Mouse (Mus musculus) adrenal gland, postnatal 4 days (tissue): Measurements from ENCODE around the gene Gm867. TPM values are rescaled to one million over a fixed set of nuclear protein-coding genes. Genes with fewer than 3 reads are reported as not detected.
A peak's percentile ranks its signal among the peaks of the same experiment; 100 is the strongest.

ENCODE experiments used
- DNase-seq, 2 experiments: peaks; one replicate each; pipeline ENCODE4 v3.0.0; 2021 to 2022; ENCODE audit warnings: low spot score in 2 of 2, mixed read lengths in 2 of 2
- total RNA-seq, 2 experiments: library from RNA; stranded (reverse); gene quantifications; 2 replicates each; pipeline ENCODE4 v1.2.3; 2021

Gene Gm867
- total RNA-seq, 2 experiments from 2014 or later, result 0.90 to 1.8 TPM

DNA sequence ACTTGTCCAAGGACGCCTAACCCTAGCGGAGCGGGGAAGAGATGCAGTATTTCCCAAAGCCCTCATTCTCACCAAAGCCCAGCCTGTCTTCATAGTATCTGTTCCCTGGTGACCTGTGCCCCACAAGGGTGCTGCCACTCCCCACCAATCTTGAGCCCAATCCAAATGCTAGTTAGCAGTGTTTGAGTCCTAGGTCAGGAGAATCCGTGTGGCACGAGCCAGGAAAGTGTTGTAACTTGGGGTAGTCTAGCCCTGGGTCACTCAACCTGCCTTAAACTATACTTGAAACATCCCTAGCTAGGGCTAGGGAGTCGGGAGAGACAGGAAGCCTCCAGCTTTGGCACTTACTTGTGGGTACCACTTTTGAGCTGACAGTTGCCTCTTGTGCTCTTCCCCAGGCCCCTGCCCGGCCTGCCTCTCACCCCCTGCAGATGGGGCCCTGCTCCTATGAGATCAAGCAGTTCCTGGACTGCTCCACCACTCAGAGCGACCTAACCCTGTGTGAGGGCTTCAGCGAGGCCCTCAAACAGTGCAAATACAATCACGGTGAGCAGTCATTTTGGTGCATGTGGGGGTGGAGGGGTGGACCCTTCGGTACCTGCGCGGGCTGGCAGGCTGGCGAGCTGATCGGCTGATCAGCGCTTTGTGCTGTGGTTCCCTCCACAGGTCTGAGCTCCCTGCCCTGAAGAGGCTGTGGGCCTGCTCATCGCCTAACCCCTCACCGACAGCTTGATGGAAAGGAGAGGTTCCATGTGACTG lies 3.4 kb downstream of the Gm867 start:
- DNase-seq, result no peak

DNA sequence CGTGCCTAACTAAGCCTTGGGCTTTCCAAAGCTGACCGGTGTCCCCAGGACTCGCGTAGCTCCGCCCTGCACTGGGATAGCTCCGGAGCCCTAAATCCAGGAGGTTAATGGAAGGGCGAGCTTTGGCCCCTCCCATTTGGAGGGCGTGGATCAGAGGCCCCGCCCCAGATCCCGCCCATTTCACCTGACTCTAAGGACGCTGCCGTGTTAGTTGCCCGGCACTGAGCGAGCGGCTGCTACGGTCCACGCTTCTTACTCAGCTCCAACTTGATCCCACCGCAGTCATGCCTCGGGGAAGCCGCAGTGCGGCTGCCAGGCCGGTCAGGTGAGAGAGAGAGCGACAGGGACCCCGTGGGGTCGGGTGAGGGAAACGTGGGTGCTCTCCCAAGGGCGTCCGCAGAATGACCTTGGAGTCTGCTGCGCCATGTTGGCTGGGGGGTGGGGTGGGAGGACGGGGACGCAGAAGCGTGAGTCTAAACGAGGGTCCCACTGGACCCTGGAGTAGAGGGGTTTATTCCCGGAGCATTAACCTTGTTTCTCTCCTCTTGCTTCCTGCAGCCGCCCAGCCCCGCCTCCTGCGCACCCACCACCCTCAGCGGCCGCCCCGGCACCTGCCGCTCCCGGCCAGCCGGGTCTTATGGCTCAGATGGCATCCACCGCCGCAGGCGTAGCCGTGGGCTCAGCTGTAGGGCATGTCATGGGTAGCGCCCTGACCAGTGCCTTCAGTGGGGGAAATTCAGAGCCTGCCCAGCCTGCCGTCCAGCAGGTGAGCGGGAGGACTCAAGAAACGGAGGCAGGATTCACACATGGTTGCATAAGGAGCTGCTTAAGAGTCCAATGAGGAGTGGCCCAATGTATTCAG lies 4.6 kb downstream of the Gm867 start, which contains the start of gene Mmp11:
Gene Mmp11, minus strand, starts transcription at position 817 of the 862 bp plus-strand sequence.
- DNase-seq, result peak; percentile 33 to 64

DNA sequence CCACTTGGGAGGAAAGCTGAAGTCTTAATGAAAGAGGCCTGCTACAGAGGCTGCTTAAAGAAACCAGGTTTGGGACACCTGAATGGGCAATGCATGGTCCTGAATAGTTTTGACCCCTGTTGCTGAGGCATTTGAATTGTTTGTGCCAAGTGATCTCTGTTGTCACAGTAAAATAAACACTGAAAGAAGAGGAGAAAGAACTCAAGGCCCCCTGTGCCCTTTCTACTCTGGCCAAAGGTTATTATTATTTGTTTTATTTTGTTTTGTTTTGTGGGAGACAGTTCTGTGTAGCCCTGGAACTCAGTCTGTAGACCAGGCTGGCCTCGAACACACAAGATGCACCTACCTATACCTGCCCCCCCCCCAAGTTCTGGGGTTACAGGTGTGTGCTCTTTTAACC lies 5.5 kb downstream of the Gm867 start:
- DNase-seq, result no peak

DNA sequence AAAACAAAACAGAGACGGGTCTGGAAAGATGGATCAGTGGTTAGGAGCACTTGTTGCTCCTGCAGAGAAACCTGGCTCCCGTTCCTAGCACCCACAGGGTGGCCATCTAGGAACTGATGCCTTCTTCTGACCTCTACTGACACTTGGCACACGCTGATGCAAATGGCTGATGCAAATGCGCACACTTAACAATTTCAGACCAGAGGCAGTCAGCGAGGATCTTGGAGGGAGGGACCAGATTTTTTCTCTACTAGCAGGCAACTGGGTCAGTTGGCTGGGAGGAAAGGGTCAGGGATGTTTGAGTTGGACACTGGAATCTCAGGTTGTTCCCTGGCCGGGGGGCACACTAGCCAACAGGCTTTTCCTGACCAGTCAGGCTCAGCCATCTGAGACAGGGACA lies 7.6 kb downstream of the Gm867 start, which contains the start of gene Chchd10:
Gene Chchd10, plus strand, starts transcription at position 240 of the 400 bp plus-strand sequence.
- no peak for DNase-seq

DNA sequence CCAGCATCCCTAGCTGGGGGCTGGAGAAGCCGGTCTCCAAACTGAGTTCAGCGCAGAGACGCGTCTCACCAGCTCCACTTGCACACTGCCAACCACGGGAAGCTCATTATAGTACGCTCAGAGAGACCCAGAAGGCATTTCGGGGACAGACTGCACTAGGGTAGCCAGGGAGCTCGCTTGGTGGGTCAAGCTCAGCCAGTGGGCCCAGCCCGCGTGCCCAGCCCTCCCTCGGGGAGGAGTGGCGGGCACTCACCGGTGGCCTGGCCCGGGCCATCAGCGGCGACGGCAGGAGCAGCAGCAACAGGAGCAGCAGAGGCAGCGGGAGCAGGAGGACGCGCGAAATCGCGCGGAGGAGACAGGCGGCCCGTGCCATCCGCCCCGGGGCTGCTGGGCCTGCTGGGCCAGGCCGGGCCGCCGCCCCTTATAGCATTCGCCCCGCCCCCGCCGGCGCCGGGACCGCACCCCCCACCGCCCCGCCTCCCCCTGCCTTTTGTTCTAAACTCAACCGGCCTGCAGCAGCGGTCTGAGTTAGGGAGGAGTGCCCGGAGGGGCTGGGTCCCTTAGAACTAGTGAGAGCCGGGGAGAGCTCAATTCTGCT lies 8.3 kb downstream of the Gm867 start:
- peak in 1 of 2 experiments; percentile 28 for DNase-seq

DNA sequence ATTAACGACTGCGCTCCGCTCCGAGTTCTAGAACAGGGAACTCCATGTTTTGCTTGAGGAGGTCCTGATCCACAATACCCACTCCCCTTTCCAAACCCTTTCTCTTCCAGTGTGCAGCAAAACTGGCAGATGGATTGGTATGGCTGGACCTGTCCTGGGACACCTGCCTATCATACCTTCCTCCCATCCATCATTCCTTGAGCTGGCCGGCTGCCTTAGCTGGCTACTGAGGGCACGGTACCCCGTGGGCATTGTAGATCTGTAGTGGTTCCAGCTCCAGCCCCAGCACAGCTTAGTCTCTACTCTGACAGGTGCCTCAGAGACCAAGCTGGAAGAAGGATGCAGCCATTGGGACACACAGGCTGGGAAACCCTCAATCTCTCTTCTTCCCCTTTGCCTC lies 9.2 kb downstream of the Gm867 start:
- no peak for DNase-seq

DNA sequence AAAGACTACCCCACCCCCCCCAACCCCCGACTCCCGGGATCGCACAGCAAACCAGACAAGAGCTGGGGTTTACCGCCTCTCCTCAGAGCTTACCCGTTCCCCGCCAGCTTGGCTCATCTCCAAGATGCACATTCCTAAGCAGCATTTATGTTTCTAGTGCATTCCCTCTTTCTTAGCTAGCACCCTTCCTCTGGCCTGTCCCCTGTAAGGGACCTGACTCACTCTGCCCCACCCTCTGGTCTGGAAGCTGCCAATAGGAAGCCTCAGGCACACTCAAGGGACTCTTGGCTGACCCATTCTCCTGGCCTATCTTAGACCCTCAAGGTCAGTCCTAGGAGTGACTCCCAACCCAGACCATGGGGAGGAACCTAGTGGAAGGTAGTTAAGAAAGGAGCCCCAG lies 10.2 kb downstream of the Gm867 start:
- DNase-seq, result no peak

DNA sequence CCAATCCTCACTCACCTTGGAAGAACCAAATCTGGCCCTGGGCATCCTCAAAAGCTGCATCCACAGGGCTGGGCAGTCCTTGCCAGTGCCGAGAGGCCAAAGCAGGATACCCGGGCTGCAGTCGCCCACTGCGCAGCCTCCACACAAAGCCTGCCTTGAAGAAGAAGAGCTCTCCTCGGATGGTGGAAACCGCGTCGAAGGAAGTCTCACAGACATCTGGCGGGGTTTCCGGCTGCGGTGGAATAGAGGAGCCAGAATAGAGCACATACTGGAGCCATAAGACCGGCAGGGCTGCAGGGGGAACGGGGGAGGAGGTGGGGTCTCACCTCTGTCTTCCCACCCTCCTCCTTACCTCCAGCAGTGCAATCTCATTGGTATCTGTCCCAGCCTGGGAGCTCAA lies 14.1 kb downstream of the Gm867 start:
- DNase-seq, result no peak

DNA sequence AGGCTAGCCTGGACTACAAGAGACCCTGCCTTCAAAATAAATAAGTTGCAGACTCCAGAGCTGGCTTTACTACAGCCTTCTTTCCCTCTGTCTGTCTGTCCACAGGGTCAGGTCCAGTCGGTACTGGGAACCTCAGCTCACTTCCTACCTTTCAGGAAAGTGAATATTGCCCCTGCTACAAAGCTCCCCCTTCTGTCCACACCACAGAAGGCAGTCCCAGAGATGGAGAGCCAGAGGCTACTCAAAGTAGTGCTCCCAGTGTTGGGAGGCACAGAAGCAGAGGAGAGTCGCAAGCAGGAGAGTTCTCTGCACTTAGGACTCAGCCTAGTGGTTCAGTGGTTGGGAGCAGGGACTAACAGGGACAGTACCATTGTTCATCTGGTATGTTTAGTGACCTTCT lies 16.1 kb downstream of the Gm867 start:
- DNase-seq, result no peak

DNA sequence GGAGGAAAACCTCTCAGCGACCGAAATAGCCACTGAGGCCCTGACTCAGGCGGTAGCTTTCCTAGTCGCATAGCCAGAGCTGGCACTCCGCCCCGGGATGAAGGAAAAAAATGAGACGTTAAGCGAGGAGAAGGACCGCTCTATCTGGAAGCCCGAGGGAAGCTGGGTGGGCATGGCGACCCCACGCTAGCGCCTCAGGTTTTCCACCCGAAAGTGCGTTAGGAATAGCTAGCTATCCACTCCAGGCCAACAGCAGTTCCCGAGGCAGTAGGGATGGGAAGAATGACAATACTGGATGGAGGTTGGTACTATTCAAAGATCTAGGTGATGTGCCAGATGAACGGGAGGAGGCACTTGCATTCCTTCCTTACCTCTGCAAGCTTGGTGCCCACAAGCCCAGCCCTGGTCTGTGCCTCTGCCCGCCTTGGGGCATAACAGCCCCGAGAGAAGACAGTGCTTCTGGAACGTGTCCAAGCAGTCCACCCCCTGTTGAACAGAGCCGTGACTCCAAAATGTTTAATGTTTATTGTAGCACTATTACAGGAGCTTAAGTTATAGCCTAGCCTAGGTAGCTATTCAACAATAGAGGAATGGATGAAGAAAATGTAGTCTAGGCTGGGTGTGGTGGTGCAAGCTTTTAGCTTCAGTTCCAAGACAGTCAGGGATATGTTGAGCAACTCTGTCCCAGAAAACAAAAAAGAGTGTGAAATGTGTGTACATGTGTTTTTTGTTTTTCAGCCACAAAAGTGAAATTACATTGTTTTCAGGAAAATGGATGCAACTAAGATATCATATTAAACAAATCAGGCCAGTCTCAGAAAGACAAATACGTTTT lies 18.5 kb downstream of the Gm867 start:
- no peak for DNase-seq

DNA sequence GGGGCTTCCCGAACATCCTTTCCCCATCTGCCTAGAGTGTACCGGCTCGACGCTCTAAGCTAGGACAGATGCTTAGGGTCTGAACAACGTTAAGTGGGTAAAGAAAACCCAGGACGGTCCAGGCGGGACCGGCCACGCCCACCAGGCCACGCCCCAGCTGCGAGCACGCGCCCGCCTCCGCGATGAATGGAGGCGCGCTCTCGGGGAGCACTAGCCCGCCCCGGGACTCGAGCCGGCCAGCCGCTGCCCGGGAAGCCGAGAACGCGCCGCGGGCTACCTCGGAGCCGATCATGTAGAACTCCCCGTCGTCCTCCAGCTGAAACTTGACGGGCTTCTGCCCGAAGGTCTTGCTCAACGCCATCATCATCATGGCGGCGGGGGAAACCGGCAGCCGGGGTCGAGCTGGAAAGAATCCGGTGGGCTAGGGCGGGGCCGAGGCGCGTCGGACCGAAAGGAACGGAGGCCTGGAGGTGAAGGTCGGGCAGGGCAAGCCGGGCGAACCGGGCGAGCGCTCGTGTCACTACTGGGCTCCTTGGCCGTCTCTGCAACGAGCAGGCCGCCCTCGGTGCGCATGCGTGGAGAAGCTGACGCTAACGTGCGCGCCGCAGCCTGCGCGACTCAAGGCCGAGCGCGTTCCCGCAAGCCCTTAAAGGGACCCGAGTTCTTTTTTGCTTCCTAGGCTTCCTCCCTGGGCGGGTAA lies 19.3 kb downstream of the Gm867 start, which contains the start of gene Smarcb1:
Gene Smarcb1, minus strand, starts transcription at position 592 of the 700 bp plus-strand sequence.
- DNase-seq, result peak; percentile 80 to 83

DNA sequence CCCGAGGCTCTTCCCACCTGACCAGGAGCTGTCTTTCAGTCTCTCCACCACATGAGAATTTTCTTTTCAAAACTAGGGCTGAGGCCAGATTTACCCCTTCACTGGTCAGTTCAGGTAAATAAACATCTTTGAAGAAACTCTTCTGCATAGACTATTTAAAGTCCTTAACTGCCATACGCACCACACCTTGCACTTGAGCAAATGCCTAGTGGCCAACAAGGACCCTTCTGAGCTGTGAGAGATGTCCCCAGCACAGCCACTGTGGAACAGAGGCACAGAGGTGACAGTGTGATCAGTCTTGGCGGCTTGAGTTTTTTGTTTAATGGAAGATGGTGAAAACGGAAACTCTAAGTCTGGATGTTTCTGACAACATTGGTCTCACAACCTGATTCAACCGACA lies 21.4 kb downstream of the Gm867 start:
- no peak for DNase-seq

DNA sequence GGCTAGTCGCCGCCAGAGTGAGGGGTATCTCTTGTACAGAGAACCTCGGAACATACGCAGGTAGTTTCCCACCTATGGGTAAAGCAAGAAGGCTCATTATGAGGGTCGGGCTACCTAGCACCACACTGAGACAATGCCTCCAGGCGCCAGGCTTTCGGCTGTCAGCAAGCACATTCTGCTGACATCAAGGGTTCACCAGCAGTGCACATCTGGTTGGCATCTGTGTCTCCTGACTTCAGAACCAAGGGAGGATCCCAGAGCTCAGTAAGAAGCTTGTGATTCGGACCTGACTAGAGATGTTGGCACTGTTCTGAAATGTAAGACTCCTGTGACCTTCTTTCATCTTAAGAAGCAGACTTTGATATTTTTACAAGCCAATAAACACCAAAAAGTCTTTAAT lies 23.6 kb downstream of the Gm867 start:
- no peak for DNase-seq

DNA sequence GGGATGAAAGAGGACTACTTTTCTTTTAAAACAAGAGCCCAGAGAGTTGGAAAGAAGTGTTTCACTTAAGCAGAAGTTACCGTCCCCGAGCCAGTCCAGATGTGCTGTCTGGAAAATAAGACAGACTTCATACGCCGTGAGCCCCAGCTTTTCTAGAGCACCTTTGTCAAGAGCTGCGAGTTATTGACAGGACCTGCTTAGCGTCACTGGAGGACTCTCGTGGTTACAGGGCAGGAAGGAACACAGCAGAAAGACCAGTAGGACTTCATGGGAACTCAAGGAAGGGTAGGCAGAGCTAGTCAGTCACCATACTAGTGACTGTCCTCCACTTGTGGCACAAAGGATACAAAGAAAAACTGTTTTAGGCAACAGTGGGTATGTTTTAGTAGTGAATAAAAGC lies 24.9 kb downstream of the Gm867 start:
- no peak for DNase-seq

DNA sequence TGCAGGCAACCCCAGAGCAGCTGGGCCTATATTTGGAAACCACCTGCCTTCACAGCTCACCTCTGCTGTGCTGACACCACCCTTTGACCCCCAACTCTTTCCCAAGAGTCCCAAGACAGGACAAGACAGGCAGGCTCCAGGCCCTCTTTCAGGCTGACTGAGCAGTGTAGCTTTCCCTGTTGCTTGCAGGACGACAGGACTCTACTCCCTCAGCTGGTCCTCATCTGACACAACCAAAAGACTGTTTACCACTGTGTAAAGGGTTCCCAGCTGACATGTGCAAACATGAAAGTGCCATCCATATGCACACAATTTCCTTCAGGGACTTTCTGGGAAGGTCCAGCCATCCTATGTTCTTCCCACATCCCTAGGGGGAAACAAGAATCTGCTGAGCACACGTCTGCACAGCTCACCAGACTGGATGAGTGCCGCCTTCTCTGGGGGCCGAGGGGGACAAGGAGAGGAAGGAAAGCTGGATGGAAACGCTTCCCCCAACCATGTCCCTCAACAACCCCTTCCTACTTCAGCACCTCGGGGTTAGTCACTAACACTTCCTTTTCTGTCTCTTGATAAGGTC lies 27.4 kb downstream of the Gm867 start:
- no peak for DNase-seq

DNA sequence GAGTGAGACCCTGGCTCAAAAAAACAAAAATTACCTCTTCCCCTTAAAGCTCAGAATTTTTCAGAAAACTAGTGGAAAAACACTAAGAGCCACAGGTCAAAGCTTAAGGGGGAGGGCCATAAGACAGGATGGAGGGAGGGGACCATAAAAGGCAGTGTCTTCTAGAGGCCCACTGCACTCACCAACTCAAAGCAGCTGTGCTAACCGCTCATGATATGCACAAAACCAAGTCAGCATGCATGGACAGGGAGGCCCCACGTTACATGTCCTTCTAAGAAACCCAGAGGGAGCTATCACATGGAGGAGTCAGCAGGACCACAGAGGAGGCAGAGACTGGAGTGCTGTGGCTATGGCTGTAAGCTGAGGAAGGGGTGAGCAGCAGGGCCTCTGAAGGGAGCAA lies 29.8 kb downstream of the Gm867 start:
- no peak for DNase-seq

DNA sequence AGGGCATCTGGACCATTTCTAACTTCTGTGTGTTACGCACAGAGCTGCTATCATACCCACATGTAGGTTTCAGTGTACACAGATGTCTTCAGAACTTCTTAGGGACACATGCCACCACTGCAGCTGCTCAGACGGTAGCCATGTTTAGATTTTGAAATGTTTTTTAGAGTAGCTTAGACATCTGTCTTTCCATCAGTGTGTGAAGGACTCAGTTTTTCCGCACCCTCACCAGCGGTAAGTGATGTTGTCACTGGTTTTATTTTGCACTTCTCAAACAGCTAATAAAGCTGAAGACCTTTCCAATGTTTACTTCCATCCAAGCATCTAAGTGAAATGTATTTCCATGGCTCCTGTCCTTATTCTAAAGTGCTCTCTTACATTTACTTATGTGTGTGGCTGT lies 33.6 kb downstream of the Gm867 start:
- DNase-seq, result no peak

DNA sequence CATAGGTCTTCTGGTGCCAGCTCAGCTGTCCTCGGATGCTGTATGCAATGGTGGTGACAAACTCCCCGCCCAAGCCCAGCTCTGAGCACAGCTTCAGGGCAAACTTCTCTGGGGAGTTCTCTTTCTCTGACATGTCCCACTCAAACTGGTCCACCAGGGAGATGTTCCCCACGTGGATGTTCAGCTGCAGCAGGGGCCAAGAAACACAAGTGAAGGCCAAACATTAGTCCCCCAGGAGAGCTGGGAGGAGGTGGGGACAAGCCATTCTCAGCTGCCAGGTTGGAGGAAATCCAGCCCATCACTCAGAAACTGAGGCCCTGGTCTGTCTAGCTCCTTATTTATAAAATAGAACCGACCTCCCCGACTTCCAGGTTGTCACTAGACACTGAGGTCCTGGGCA lies 36.1 kb downstream of the Gm867 start:
- no peak for DNase-seq

DNA sequence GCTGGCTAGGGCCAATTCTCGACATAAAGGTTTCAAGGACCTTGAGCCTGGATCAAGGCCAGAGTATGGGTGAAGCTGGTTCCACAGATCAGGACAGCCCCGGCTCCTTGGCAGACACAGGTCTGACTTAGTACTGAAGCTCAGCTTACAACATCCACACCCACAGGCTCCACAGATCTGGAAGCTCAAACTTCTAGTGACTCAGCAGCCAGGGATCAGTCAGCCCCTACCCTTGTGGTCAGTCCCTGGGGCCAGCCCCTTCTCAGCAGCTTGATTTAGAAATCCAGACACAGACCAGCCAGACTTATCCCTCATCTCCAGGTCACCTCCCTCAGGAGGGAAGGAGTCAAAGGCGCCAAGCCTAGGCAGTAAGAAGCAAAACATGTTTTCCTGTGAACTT lies 41.6 kb downstream of the Gm867 start:
- no peak for DNase-seq

DNA sequence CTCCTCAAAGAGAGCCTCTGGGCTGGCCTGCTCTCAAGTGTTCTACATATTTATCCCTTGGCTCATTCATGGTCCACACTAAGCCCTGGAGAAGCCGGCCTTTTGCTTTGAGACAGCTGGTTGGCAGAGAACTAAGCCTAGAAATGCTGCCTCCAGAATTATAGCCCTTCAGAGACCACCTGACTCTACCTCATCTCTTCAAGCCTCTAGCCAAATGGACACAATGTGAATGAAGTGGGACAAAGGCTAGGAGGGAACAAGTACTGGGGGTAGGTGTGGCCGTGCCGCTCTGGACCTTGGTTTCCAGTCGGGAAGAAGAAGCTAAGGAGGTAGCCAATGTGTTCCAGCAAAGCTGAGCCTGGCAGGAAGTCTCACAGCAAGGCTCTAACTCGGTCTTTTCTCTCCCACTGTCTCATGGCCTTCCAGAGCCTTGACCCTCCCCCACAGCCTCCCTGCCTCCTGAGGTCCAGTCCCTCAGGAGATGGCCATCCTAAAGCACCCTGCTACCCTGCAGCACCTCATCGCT lies 42.4 kb downstream of the Gm867 start:
- no peak for DNase-seq
